Mouse (Mus musculus): ENCODE measurements around the gene Higd1a. TPM values are rescaled to one million over a fixed set of nuclear protein-coding genes. Genes with fewer than 3 reads are reported as not detected.

The Higd1a gene
- polyA plus RNA-seq, 1 experiment from 2014 or later: 186 TPM

DNA sequence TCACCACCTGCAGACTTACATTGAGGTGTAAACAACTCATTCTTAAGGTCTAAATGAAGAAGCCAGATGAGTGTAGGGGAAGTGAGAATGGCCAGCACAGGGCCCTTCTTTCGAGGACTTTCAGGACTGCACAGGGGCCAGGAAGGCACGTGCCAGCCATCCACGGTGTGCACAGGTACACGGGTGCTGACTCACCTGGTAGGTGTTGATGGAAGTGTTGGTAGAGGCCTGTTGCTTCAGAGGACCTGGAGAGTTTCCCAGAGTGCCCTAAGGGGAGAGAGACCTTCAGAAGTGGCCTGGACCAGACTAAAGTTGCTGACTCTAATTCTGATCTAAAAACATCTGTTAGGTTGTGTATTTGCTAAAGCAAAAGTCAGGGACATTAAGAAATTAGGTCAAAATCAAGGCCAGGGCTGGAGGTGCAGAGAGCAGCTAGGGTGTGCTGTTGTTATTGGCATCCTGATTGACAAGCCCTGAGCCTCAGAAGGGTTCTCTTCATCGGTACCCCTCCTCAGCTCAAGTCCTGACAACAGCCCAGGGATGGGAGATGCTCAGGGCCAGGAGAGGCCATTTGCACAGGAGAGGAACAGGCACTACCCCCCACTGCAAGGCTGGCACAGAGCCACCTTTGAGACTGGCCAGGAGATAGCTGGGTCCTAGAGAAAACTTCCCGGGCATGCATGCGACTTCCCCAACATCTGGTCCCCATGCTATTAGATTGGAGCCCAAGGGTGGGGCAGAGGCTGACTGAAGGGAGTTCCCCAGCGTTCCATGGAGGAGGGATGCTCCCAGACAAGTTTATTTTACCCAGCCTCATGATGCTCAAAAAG is 45.5 kb upstream of the Higd1a start:
- H3K4me1 ChIP-seq (replicated peaks; ENCODE audit: control insufficient read depth, insufficient read depth, low read length): no peaks in the 10 kb centered on the region
- no peaks in the 10 kb centered on the region for H3K9me3 ChIP-seq (ENCODE audit: control insufficient read depth)
- ATAC-seq: no peak
- no peak for TF ChIP-seq CTCF (IDR thresholded peaks at IDR 0.05; ENCODE audit: low read depth)
- WGBS: 64% methylated on average over 8 of the region's 8 CpGs
- H3K27ac ChIP-seq (ENCODE audit: low read depth, low read length): no peak overlapping the region
- H3K4me2 ChIP-seq (replicated peaks; ENCODE audit: low read depth): no peak overlapping the region
- H3K4me3 ChIP-seq (ENCODE audit: low read depth, low read length): no peak overlapping the region
- H3K27me3 ChIP-seq (replicated peaks; ENCODE audit: control insufficient read depth, insufficient read depth, low read length): no peaks in the 10 kb centered on the region
- no peaks in the 10 kb centered on the region for H3K36me3 ChIP-seq (ENCODE audit: control insufficient read depth, insufficient read depth)
- no peak overlapping the region for H3K9ac ChIP-seq (ENCODE audit: low read depth, low read length)

DNA sequence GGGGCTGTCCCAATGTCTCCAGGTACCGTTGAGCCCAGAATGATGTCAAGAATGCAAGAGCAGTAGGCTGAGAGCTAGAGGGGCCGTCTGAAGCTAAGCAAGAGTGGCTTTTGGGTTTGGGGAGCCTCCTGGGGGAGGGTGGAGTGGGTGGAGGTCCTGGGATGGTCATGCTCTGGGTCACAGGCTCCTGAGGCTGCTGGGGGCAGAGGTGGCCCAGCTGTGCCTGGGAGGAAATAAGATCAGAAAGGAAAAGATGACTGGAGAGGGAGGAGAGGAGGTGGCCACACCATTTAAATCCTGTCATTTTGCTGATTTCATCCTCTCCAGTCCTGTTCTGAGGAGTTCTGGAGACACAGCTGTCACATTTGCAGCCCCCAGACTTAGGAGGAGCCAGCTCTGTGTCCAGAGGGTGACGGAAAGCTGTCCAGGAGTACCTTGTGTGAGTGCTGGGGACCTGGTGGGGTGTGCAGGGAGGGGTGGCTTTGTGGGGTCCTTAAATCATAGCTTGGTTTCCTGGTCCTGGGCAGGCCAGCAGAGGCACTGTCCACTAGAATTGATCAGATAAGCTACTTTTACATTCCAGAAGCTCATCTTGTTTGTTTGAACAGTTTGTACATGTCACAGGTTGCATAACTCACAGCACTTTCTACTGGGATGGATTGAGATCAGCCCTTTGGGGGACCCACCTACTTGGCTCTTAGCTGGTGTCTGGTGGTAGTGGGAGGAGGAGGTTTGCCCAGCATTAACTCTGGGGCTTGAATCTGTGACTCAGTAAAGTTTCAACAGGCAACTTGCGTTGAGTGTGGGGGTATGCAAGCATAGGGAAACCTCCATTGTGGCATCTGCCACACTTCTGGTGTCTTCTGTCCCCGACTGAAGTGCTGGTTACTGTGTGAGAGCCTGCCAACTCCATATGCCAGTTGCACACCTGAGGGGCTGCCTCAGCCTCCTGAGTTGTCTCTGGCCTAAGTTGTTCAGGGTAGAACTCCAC is 43.8 kb upstream of the Higd1a start:
- 77% methylated on average over 5 of the region's 5 CpGs for WGBS
- no peak for TF ChIP-seq CTCF (IDR thresholded peaks at IDR 0.05; ENCODE audit: low read depth)
- Histone ChIP-seq H3K4me3 (ENCODE audit: low read depth, low read length) (no peak overlapping the region), H3K9me3 (ENCODE audit: control insufficient read depth) (no peaks in the 10 kb centered on the region), H3K27me3 (replicated peaks; ENCODE audit: control insufficient read depth, insufficient read depth, low read length) (no peaks in the 10 kb centered on the region), H3K4me1 (replicated peaks; ENCODE audit: control insufficient read depth, insufficient read depth, low read length) (no peaks in the 10 kb centered on the region), H3K9ac (ENCODE audit: low read depth, low read length) (no peak overlapping the region), H3K4me2 (replicated peaks; ENCODE audit: low read depth) (no peak overlapping the region), H3K36me3 (ENCODE audit: control insufficient read depth, insufficient read depth) (no peaks in the 10 kb centered on the region), H3K27ac (ENCODE audit: low read depth, low read length) (no peak overlapping the region)
- ATAC-seq: no peak

DNA sequence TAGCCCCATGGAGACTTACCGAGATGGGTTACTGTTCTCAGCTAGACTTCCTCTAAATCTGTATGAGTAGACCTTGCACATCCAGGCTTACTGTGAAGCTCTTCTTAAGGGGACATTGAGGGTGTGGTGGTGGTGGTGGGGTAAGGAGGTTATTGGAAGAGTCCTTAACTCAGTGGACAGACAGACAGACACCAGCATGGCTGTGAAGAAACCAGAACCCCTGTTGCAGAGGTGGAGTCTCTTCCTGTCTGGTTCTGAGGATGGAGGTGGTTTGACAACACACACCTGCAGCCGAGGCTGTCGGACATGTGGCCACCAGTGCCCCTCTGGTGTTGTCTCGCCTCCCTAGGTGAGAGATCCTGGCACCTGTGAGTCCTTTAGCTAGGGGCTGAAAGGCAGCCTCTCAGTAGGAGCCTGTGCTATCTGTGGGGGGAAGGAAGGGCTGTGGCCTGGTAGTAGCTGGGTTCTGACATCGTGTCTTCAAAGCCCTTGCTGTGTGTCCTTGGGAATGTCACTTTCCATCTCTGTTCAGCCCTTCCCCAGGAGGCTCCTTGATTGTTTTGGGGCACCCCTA is 42.2 kb upstream of the Higd1a start:
- WGBS: 77% methylated on average over 5 of the region's 5 CpGs
- no peak for ATAC-seq
- Histone ChIP-seq H3K4me2 (replicated peaks; ENCODE audit: low read depth) (no peak overlapping the region), H3K27me3 (replicated peaks; ENCODE audit: control insufficient read depth, insufficient read depth, low read length) (no peaks in the 10 kb centered on the region), H3K9ac (ENCODE audit: low read depth, low read length) (no peak overlapping the region), H3K36me3 (ENCODE audit: control insufficient read depth, insufficient read depth) (no peaks in the 10 kb centered on the region), H3K27ac (ENCODE audit: low read depth, low read length) (no peak overlapping the region), H3K4me3 (ENCODE audit: low read depth, low read length) (no peak overlapping the region), H3K4me1 (replicated peaks; ENCODE audit: control insufficient read depth, insufficient read depth, low read length) (no peaks in the 10 kb centered on the region), H3K9me3 (ENCODE audit: control insufficient read depth) (no peaks in the 10 kb centered on the region)
- TF ChIP-seq CTCF (IDR thresholded peaks at IDR 0.05; ENCODE audit: low read depth): no peak

DNA sequence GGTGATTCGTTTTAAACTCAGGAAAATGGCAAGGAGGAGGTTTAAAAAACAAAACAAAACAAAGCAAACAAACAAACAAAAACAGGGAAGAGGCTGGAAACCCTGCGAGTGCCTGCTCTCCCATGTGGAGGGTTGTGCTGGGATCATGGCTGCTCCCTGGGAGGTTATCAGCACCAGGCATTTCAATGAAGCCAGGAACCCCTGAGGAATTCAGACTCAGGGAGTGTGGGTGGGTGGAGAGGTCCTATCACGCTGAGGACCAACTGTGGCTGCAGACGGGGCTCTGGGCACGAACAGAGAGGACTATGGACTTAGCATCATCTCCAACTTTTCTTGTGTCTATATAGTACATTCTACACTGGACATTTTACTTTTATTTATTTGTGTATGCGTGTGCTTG is 41.1 kb upstream of the Higd1a start:
- no peak overlapping the region for H3K4me2 ChIP-seq (replicated peaks; ENCODE audit: low read depth)
- no peak for TF ChIP-seq CTCF (IDR thresholded peaks at IDR 0.05; ENCODE audit: low read depth)
- no peak for ATAC-seq
- H3K27ac ChIP-seq (ENCODE audit: low read depth, low read length): no peak overlapping the region
- no peaks in the 10 kb centered on the region for H3K9me3 ChIP-seq (ENCODE audit: control insufficient read depth)
- H3K27me3 ChIP-seq (replicated peaks; ENCODE audit: control insufficient read depth, insufficient read depth, low read length): no peaks in the 10 kb centered on the region
- H3K9ac ChIP-seq (ENCODE audit: low read depth, low read length): no peak overlapping the region
- H3K4me1 ChIP-seq (replicated peaks; ENCODE audit: control insufficient read depth, insufficient read depth, low read length): no peaks in the 10 kb centered on the region
- H3K4me3 ChIP-seq (ENCODE audit: low read depth, low read length): no peak overlapping the region
- WGBS: 57% methylated on average over 6 of the region's 6 CpGs
- H3K36me3 ChIP-seq (ENCODE audit: control insufficient read depth, insufficient read depth): no peaks in the 10 kb centered on the region

DNA sequence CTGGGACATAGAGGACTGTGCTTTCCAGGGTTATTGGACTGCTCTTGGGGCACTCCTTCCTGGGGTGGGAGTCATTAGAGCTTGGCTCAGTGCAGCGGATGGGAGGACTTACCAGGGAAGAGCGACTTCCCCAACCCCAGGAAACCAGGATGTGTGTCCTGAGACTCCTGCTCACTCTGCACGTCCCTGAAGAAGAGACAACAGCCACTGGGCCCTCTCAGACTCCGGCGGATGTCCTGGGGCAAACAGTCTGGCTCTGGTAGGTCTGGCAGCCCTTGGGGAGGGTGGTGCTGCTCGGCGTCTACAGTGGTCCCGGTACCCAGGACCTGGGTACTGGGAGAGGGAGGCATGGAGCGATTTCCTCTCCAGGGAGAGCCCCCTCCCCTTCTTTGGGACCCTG is 40.1 kb upstream of the Higd1a start, which contains the start of gene Ackr2:
Ackr2 (plus strand) TSS at position 111 of the 400 bp plus-strand sequence.
- Histone ChIP-seq H3K27ac (ENCODE audit: low read depth, low read length) (no peak within 1 kb of the TSS), H3K4me3 (ENCODE audit: low read depth, low read length) (no peak within 1 kb of the TSS), H3K4me1 (replicated peaks; ENCODE audit: control insufficient read depth, insufficient read depth, low read length) (no peaks in the 10 kb centered on the region), H3K9ac (ENCODE audit: low read depth, low read length) (no peak within 1 kb of the TSS), H3K9me3 (ENCODE audit: control insufficient read depth) (no peaks in the 10 kb centered on the region), H3K4me2 (replicated peaks; ENCODE audit: low read depth) (no peak within 1 kb of the TSS), H3K27me3 (replicated peaks; ENCODE audit: control insufficient read depth, insufficient read depth, low read length) (no peaks in the 10 kb centered on the region), H3K36me3 (ENCODE audit: control insufficient read depth, insufficient read depth) (no peaks in the 10 kb centered on the region)
- no peak for ATAC-seq
- WGBS: 73% methylated on average over 9 of the region's 9 CpGs
- TF ChIP-seq CTCF (IDR thresholded peaks at IDR 0.05; ENCODE audit: low read depth): no peak

DNA sequence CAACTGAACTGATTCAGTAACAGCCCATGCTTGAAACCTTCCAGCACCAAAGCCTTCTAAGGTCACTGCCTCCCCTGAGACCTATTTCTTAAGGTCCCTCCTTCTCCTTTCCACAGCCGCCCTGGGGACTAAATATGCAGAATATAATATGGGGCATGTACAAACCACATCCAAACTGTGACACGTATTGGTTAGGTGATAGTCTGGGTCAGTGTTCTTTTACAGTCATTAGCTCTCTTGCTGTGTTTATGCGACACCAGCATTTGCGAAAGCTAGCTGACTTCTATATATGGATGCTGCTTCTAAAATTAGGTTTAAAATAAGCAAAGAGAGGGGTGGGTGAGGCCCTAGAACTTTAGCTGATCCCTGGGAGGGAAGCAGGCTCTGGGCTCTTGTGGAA is 38.7 kb upstream of the Higd1a start:
- no peak for TF ChIP-seq CTCF (IDR thresholded peaks at IDR 0.05; ENCODE audit: low read depth)
- no peaks in the 10 kb centered on the region for H3K4me1 ChIP-seq (replicated peaks; ENCODE audit: control insufficient read depth, insufficient read depth, low read length)
- H3K36me3 ChIP-seq (ENCODE audit: control insufficient read depth, insufficient read depth): no peaks in the 10 kb centered on the region
- 62% methylated on average over 4 of the region's 4 CpGs for WGBS
- H3K9me3 ChIP-seq (ENCODE audit: control insufficient read depth): no peaks in the 10 kb centered on the region
- no peak overlapping the region for H3K4me2 ChIP-seq (replicated peaks; ENCODE audit: low read depth)
- no peak overlapping the region for H3K4me3 ChIP-seq (ENCODE audit: low read depth, low read length)
- no peak overlapping the region for H3K9ac ChIP-seq (ENCODE audit: low read depth, low read length)
- H3K27me3 ChIP-seq (replicated peaks; ENCODE audit: control insufficient read depth, insufficient read depth, low read length): no peaks in the 10 kb centered on the region
- H3K27ac ChIP-seq (ENCODE audit: low read depth, low read length): peak overlapping the region; percentile 50; the same call in 1 of the 2 replicates
- ATAC-seq: no peak

All from intestine, postnatal 0 days (tissue).